Mouse (Mus musculus) heart, embryonic 10.5 days (tissue): ENCODE data around the gene Alpl. TPM values are rescaled to one million over a fixed set of nuclear protein-coding genes. Genes with fewer than 3 reads are reported as not detected.

ENCODE experiments used
- DNase-seq: peaks from one replicate; pipeline ENCODE4 v3.0.0-alpha.2; 2017; ENCODE audit warnings: low spot score
- H3K27ac ChIP-seq: fragments of 300-500 bp; sonication (generic); 2 replicates; pipeline ENCODE4 v1.5.1; 2016; ENCODE audit warnings: mild to moderate bottlenecking
- H3K27me3 ChIP-seq: fragments of 300-500 bp; sonication (generic); 2 replicates; pipeline ENCODE4 v1.6.1; 2016; ENCODE audit warnings: mild to moderate bottlenecking; ENCODE audit not compliant: poor library complexity, insufficient read depth, severe bottlenecking
- H3K36me3 ChIP-seq: fragments of 300-500 bp; sonication (generic); 2 replicates; pipeline ENCODE4 v1.6.1; 2016; ENCODE audit warnings: mild to moderate bottlenecking, moderate library complexity
- H3K4me1 ChIP-seq: fragments of 300-500 bp; sonication (generic); 2 replicates; pipeline ENCODE4 v1.6.1; 2016; ENCODE audit warnings: mild to moderate bottlenecking
- H3K4me3 ChIP-seq: fragments of 300-500 bp; sonication (generic); 2 replicates; pipeline ENCODE4 v1.5.1; 2016; ENCODE audit warnings: mild to moderate bottlenecking, moderate library complexity
- H3K9me3 ChIP-seq: fragments of 300-500 bp; sonication (generic); 2 replicates; pipeline ENCODE4 v1.6.1; 2016; ENCODE audit warnings: mild to moderate bottlenecking, moderate library complexity
- WGBS: fragments of 180-500 bp; shearing (Covaris S2); methylation state at CpG from one replicate; pipeline ENCODE4 v1.1.7; 2016; 5-methylcytosine and 5-hydroxymethylcytosine counted together
- polyA plus RNA-seq: library from polyadenylated mRNA; unstranded; fragments of >200 nt; fragmentation: Nextera tagmentation; extraction: Ambion mirVana; gene quantifications from 2 replicates; pipeline ENCODE4 v1.2.1, GENCODE M21; 2016

Gene Alpl
- polyA plus RNA-seq, 1 experiment from 2014 or later, result 4.5 TPM

GRCm38 (mm10) chr4:137695900-137696299 is 100.3 kb downstream of the Alpl start:
- no peak for DNase-seq
- no peak overlapping the region for H3K27ac ChIP-seq

DNA sequence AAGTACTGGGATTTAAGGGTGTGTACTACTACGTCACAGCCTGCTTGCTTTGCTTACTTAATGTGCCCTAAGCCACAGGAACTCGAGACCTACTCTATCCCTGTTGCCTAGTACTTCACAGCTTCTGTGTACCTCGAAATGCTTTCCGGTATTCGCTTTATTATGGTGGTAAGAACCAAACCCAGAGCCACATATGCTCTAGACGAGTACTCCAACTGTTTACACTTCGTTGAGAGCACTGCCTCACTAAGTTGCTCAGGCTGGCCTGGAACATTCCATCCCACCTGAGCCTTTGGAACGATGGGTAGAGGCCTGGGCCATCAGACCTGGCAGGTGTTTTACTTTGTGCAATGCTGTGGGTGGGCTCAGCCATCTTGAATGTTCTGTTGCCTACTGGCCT is 100.9 kb downstream of the Alpl start:
- 76% methylated on average over 8 of the region's 8 CpGs for WGBS
- DNase-seq, result no peak
- Histone ChIP-seq H3K36me3 (no peaks in the 10 kb centered on the region), H3K27ac (no peak overlapping the region), H3K4me1 (peaks cover 41% of the 10 kb centered on the region), H3K4me3 (no peak overlapping the region), H3K27me3 (peaks cover 47% of the 10 kb centered on the region), H3K9me3 (no peaks in the 10 kb centered on the region)

More at GRCm38 (mm10) chr4:137695900-137696299, 100.3 kb downstream of the Alpl start:
- Histone ChIP-seq H3K36me3 (no peaks in the 10 kb centered on the region), H3K27me3 (peaks cover 50% of the 10 kb centered on the region), H3K4me3 (no peak overlapping the region), H3K9me3 (no peaks in the 10 kb centered on the region), H3K4me1 (peaks cover 41% of the 10 kb centered on the region)
- WGBS, result 27% methylated on average over 4 of the region's 4 CpGs

DNA sequence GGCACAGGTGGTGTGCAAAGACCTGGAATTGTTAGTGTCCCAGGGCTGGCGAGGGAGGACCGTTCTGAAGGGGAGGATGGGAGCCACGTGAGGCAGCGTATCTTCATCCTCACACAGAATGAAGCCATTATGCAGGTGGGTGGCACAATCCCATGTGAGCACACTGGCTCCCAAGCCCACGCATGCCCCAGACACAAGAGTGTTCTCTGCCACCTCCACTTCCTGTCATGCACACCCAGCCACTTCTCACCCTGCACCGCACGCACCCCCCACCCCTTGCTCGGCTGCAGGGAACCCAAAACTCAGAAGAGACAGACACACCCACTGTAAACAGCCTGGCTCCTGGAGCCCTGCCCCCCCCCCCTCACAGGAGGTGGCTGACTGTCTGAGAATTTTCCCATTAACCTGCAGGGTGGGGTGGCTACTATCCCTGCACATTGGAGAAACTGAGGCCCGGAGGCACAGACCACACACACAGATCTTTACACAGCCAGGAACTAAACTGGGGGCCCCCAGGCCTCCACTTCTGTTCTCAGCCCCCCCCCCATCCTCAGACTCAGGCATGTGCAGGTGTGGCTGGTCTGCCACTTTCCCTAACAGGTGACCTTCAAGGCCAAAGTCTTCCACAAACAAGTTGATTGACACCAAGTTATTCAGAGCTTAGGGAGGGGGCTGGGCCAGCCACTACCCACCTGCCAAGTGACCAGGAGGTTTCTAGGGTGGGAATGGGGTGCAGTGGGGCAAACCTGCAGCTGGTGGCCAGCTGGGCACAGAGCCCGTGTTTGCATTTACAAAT is 103.9 kb downstream of the Alpl start:
- Histone ChIP-seq H3K27me3 (peaks cover 66% of the 10 kb centered on the region), H3K27ac (no peak overlapping the region), H3K4me3 (no peak overlapping the region), H3K9me3 (no peaks in the 10 kb centered on the region), H3K4me1 (peaks cover 14% of the 10 kb centered on the region), H3K36me3 (no peaks in the 10 kb centered on the region)
- 83% methylated on average over 10 of the region's 10 CpGs for WGBS
- DNase-seq, result no peak

Other genes with a start within 250 kb of the Alpl start
- 0.39 TPM in 1 of 2 replicates, not detected in the other for gene Ldlrad2, start 221.8 kb downstream of the Alpl start, polyA plus RNA-seq
- 47.7 and 56.9 TPM in 2 replicates for gene Usp48, start 202.6 kb downstream of the Alpl start, polyA plus RNA-seq
- 6.7 and 8.0 TPM in 2 replicates for gene Rap1gap, start 131.7 kb downstream of the Alpl start, polyA plus RNA-seq
- gene Ece1, start 65.9 kb upstream of the Alpl start, polyA plus RNA-seq, result 118 and 165 TPM in 2 replicates
- gene Eif4g3, start 196.6 kb upstream of the Alpl start, polyA plus RNA-seq, result 29.0 and 35.3 TPM in 2 replicates